Mouse (Mus musculus) neural tube, embryonic 13.5 days (tissue): ENCODE results near the gene Teddm2. TPM values are rescaled to one million over a fixed set of nuclear protein-coding genes. Genes with fewer than 3 reads are reported as not detected.
"Not testable (repeated sequence)": the region's sequence is repeated elsewhere in the genome, so short reads cannot be mapped to it uniquely, and the experiment has no call there.

Source experiments
- ATAC-seq: fragments of 200-750 bp; cut with Nextera tagmentation; 2 replicates; pipeline ENCODE4 v1.8.0; 2017; ENCODE audit warnings: low read depth, mild to moderate bottlenecking, moderate TSS enrichment, moderate library complexity
- H3K27ac ChIP-seq: fragments of 300-500 bp; sonication (generic); replicated peaks from 2 replicates; pipeline ENCODE4 v1.5.1; 2015; ENCODE audit warnings: moderate library complexity, mild to moderate bottlenecking, inconsistent platforms
- H3K27me3 ChIP-seq: fragments of 300-500 bp; sonication (generic); 2 replicates; pipeline ENCODE4 v1.6.1; 2015; ENCODE audit warnings: mild to moderate bottlenecking, inconsistent platforms
- H3K36me3 ChIP-seq: fragments of 300-500 bp; sonication (generic); 2 replicates; pipeline ENCODE4 v1.6.1; 2015; ENCODE audit warnings: mild to moderate bottlenecking, inconsistent platforms
- H3K4me1 ChIP-seq: fragments of 300-500 bp; sonication (generic); replicated peaks from 2 replicates; pipeline ENCODE4 v1.6.1; 2015; ENCODE audit warnings: inconsistent platforms
- H3K4me2 ChIP-seq: fragments of 300-500 bp; sonication (generic); 2 replicates; pipeline ENCODE4 v1.6.1; 2015; ENCODE audit warnings: inconsistent platforms, mild to moderate bottlenecking, moderate library complexity
- H3K4me3 ChIP-seq: fragments of 300-500 bp; sonication (generic); 2 replicates; pipeline ENCODE4 v1.5.1; 2015; ENCODE audit warnings: mild to moderate bottlenecking, inconsistent platforms
- H3K9ac ChIP-seq: fragments of 300-500 bp; sonication (generic); 2 replicates; pipeline ENCODE4 v1.6.1; 2015; ENCODE audit warnings: moderate library complexity, mild to moderate bottlenecking, inconsistent platforms
- H3K9me3 ChIP-seq: fragments of 300-500 bp; sonication (generic); 2 replicates; pipeline ENCODE4 v1.6.1; 2016; ENCODE audit warnings: inconsistent platforms
- WGBS: fragments of 180-500 bp; shearing (Covaris S2); methylation state at CpG from one replicate; pipeline ENCODE4 v1.1.7; 2015; 5-methylcytosine and 5-hydroxymethylcytosine counted together
- polyA plus RNA-seq: library from polyadenylated mRNA; unstranded; fragments of >200 nt; fragmentation: Nextera tagmentation; extraction: Ambion mirVana; gene quantifications from 2 replicates; pipeline ENCODE4 v1.2.1, GENCODE M21; 2015

The Teddm2 gene
- polyA plus RNA-seq, 1 experiment from 2014 or later: 1.4 TPM

DNA sequence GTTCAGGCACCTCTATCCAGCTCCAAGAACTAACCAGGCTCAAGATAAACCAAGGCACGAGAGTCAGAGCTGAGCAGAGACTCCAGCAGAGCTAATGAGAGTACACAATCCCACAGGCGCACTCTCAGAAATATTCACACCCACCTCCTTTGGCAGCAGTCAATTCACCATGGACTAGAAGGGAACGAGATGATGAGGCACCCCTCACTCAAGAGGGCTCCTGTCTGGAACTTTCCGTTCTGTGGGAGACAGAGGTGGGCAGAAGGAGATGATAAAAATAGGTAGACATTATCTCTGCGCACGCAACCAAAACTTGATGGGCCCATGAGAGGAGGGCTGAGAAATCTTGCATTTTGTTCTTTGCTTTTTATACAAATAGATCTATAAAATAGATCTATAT is 26.0 kb downstream of the Teddm2 start, which contains the start of gene Teddm1b:
Gene Teddm1b (plus strand): TSS at position 301 of the 400 bp plus-strand sequence.
- Histone ChIP-seq H3K36me3 (no peaks in the 10 kb centered on the region), H3K27me3 (no peaks in the 10 kb centered on the region), H3K4me3 (no peak within 1 kb of the TSS), H3K27ac (no peak within 1 kb of the TSS), H3K4me1 (no peaks in the 10 kb centered on the region), H3K4me2 (no peak within 1 kb of the TSS), H3K9ac (no peak within 1 kb of the TSS), H3K9me3 (no peaks in the 10 kb centered on the region)
- no peak for ATAC-seq
- 87% methylated on average over 6 of the region's 6 CpGs for WGBS

DNA sequence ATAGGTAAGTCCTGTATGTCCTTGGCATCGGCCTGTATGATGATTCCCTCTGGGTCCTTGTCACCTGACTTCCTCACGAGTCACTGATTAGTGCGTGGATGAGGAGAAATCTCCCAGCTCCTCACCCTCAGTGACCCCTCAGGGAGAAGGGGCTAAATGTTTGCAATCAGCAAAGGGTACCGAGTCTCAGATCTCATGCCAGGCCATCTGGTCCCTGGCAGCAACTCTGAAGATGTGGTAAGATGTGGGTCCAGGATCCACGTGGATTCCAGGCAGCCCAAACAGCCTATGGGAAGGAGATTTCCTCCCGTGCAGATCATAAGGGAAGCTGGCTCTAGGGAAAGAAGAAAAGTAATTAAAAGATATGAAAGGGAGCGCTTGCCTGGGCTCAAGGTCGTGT is 44.1 kb downstream of the Teddm2 start:
- no peak for ATAC-seq
- Histone ChIP-seq H3K27me3 (no peaks in the 10 kb centered on the region), H3K9me3 (no peaks in the 10 kb centered on the region), H3K9ac (no peak overlapping the region), H3K4me3 (no peak overlapping the region), H3K27ac (no peak overlapping the region), H3K4me2 (no peak overlapping the region), H3K4me1 (no peaks in the 10 kb centered on the region), H3K36me3 (no peaks in the 10 kb centered on the region)
- WGBS: 79% methylated on average over 8 of the region's 8 CpGs

DNA sequence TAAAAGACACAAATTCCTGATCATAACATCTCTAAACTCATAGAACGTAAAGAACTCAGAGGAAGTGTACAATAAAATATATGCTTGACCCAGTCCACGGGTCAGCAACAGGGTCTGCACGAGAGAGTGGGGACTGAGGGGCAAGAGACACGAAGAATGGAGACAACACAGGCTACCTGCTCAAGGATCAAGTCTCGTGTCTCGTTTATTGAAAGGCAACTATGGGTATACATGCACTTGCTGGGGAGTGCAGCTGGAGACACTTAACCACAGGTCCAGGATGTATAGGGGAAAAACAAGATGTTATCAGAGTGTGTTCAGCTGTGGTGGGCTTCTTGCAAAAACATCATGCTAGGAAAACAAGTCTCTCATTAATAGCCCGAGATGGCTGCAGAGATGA is 47.3 kb downstream of the Teddm2 start:
- not testable (repeated sequence) for H3K27me3 ChIP-seq, H3K9me3 ChIP-seq, H3K4me1 ChIP-seq, H3K27ac ChIP-seq, H3K4me2 ChIP-seq, H3K9ac ChIP-seq, H3K36me3 ChIP-seq, H3K4me3 ChIP-seq, ATAC-seq
- 83% methylated on average over 7 of the region's 7 CpGs for WGBS

DNA sequence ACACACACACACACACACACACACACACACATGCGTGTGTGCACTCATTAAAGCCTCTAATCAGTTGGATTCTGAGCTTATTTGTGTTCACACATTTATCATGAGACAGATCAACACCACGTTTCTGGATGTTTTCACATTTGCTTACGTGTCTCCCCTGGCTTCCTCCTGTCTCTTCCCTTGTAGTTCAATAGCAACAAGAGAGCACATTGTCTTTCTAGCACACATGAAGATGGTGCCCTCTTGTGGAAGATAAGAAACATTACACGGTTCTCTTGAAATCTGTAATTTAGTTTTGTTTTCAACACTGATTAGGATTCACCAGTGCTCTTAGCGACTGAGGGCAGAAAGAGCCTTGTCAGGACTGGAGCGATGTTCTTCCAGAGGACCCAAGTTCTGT is 53.2 kb downstream of the Teddm2 start:
- Histone ChIP-seq H3K4me3 (no peak overlapping the region), H3K9me3 (no peaks in the 10 kb centered on the region), H3K27ac (no peak overlapping the region), H3K9ac (no peak overlapping the region), H3K36me3 (no peaks in the 10 kb centered on the region), H3K4me1 (no peaks in the 10 kb centered on the region), H3K27me3 (no peaks in the 10 kb centered on the region), H3K4me2 (no peak overlapping the region)
- WGBS: 31% methylated on average over 6 of the region's 6 CpGs
- peak; percentile 40; the same call in 1 of the 2 replicates for ATAC-seq

DNA sequence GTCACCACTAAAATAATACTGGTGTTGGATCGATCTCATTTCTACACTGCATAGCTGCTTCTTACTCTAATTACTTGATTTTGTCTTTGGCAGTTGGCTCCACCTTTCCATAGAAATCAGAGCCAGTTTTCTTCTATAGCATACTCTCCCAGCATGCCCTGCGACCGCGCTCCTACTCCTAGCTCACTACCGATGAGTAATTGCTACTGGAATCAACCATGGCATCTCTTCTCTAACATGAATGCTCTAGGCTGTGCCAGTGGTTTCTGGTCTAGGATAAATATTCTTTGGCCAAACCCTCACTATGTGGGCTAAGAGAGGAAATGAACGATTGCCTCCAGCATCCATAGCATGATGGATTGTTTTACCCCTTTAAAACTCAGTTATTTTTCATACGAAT is 53.6 kb downstream of the Teddm2 start:
- no peak for ATAC-seq
- WGBS: 88% methylated on average over 7 of the region's 7 CpGs
- Histone ChIP-seq H3K27ac (no peak overlapping the region), H3K36me3 (no peaks in the 10 kb centered on the region), H3K4me1 (no peaks in the 10 kb centered on the region), H3K4me3 (no peak overlapping the region), H3K4me2 (no peak overlapping the region), H3K9ac (no peak overlapping the region), H3K27me3 (no peaks in the 10 kb centered on the region), H3K9me3 (no peaks in the 10 kb centered on the region)

DNA sequence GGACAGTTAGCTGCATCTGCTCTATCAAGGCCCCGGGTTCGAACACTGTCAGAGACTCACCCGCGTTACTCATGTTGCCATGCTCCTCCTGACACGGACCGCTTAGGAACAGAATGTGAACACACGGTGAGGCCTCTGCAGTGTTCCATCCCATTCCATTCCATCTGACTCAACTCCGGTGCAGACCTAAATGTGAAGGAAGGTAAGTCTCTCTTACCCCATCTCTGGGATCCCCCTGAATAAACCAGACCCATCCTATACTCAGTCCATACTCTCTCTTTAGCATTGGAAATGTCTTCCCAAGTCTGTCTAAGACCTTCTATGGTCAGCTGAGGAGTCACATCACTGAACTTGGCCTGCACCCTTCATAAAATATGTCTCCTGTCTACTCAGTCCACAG is 56.0 kb downstream of the Teddm2 start, which contains the start of gene Rgsl1:
Gene Rgsl1 (minus strand): TSS at position 101 of the 400 bp plus-strand sequence.
- Histone ChIP-seq H3K36me3 (no peaks in the 10 kb centered on the region), H3K9ac (no peak within 1 kb of the TSS), H3K27ac (no peak within 1 kb of the TSS), H3K4me3 (no peak within 1 kb of the TSS), H3K27me3 (no peaks in the 10 kb centered on the region), H3K4me1 (no peaks in the 10 kb centered on the region), H3K9me3 (no peaks in the 10 kb centered on the region), H3K4me2 (no peak within 1 kb of the TSS)
- WGBS: 94% methylated on average over 8 of the region's 8 CpGs
- ATAC-seq: no peak

DNA sequence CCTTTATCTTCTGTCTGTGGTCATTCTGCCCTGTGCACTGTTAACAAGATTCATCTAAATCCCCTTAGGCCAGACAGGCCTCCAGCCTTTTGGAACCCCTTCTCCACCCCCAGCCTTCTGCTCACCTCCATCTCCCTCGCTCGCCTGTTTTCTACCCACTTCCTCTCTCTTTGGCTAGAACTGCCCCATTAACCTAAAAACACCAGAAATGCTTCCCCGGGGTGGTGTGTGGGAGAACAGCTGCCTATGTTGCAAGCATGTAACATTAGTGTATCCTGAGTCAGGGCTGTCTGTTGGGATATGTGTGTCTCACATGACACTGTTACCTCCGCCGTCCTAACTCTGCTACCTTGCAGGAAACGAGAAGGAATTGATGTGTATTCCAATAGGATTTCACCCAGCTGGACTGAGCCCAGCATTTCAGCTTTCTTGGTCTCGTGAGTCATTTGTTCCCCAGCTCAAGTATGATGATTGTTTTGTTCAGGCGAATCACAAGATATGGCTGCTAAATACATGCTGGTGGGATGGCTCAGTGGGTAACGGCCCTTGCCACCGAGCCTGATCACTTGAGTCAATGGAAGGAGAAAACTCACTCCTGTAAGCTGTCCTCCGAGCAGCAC is 57.8 kb downstream of the Teddm2 start:
- H3K4me2 ChIP-seq: no peak overlapping the region
- no peak overlapping the region for H3K9ac ChIP-seq
- WGBS: 86% methylated on average over 11 of the region's 11 CpGs

DNA sequence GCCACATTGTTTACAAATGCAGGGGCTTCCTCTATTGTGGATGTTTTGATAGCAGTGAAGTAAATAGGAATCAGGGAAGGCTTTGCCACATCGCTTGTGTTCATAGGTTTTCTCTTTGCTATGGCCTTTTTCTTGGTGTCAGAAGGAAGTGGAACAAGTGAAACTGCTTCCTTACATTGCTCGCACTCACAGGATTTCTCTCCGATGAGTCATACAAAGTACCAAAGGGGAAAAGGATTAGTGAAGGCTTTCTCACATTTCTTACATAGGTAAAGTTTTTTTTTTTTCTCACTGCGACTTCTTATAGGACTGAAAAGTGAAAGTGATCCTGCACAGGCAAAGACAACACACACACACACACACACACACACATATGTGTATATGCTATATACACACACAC is 64.0 kb downstream of the Teddm2 start:
- H3K4me1 ChIP-seq: no peaks in the 10 kb centered on the region
- no peaks in the 10 kb centered on the region for H3K27me3 ChIP-seq
- no peak for ATAC-seq
- H3K36me3 ChIP-seq: no peaks in the 10 kb centered on the region
- H3K9me3 ChIP-seq: 0 out of 2 replicates have a peak, but pooled peaks cover 5% of the 10 kb centered on the region
- WGBS: 83% methylated on average over 4 of the region's 4 CpGs
- no peak overlapping the region for H3K4me3 ChIP-seq
- H3K4me2 ChIP-seq: no peak overlapping the region
- no peak overlapping the region for H3K27ac ChIP-seq
- no peak overlapping the region for H3K9ac ChIP-seq

More for the DNA sequence above, 57.8 kb downstream of the Teddm2 start:
- Histone ChIP-seq H3K9me3 (no peaks in the 10 kb centered on the region), H3K27me3 (no peaks in the 10 kb centered on the region), H3K36me3 (no peaks in the 10 kb centered on the region), H3K4me3 (no peak overlapping the region), H3K27ac (no peak overlapping the region), H3K4me1 (no peaks in the 10 kb centered on the region)
- ATAC-seq: no peak

DNA sequence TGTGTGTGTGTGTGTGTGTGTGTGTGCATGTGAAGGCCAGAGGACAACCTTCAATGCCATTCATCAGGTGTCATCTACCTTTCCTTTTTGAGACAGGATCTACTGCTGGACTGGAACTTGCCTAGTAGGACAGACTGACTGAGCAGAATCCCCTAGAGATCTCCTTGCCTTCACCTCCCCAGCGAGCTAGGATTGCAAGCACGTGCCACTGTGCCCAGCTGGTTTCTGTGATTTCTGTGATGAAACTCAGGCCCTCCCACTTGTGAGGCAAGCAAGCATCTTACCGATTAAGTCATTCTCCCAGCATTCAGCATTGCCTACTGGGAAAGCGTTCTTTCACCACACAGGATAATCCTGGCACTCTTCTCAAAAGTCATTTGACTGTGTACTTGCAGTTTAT is 69.3 kb downstream of the Teddm2 start:
- Histone ChIP-seq H3K9me3 (0 out of 2 replicates have a peak, but pooled peaks cover 5% of the 10 kb centered on the region), H3K36me3 (no peaks in the 10 kb centered on the region), H3K4me3 (no peak overlapping the region), H3K27ac (no peak overlapping the region), H3K27me3 (no peaks in the 10 kb centered on the region), H3K9ac (no peak overlapping the region), H3K4me2 (no peak overlapping the region), H3K4me1 (no peaks in the 10 kb centered on the region)
- no peak for ATAC-seq
- 89% methylated on average over 4 of the region's 4 CpGs for WGBS

DNA sequence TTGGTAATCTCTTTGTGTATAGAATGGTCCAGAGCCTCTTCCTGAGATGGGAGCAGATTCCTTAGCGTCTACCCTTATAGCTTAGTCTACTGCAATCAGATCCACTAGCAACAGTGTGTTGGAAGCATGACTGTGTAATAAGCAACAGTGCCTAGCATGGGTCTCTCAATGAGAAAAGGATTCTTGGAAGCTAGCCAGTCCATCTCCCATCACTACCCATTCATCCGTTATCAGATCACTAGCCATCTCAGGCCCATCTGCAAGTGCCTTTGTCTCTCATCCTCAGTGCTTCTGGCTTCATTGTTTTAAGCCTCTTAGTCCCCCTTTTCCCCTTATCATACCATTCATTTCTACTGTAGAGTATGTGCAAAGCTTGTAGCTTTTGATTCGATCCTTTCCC is 79.8 kb downstream of the Teddm2 start:
- ATAC-seq: no peak
- Histone ChIP-seq H3K9me3 (no peaks in the 10 kb centered on the region), H3K9ac (no peak overlapping the region), H3K4me3 (no peak overlapping the region), H3K36me3 (no peaks in the 10 kb centered on the region), H3K4me1 (no peaks in the 10 kb centered on the region), H3K27me3 (no peaks in the 10 kb centered on the region), H3K27ac (no peak overlapping the region), H3K4me2 (no peak overlapping the region)
- 64% methylated on average over 3 of the region's 3 CpGs for WGBS

DNA sequence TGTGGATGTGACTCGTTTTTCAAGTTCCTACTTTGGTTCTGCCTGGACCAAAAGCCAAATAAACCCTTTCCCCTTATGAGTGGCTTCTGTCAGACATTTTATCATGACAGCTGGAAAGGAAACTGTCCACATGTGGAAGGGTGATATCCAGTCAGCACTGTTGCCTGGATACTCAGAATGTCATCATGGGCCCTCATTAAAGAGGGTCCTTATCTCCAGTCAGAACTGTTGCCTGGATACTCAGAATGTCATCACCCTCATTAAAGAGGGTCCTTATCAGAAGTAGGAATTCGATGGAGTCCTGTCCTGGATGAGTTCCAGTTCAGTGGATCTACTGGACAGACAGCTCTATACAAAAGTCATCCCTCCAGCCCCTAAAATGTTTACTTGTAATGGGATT is 85.8 kb downstream of the Teddm2 start:
- WGBS: 66% methylated on average over 2 of the region's 2 CpGs
- Histone ChIP-seq H3K9ac (no peak overlapping the region), H3K27me3 (no peaks in the 10 kb centered on the region), H3K4me2 (no peak overlapping the region), H3K27ac (no peak overlapping the region), H3K9me3 (no peaks in the 10 kb centered on the region), H3K4me1 (no peaks in the 10 kb centered on the region), H3K36me3 (no peaks in the 10 kb centered on the region), H3K4me3 (no peak overlapping the region)
- no peak for ATAC-seq

DNA sequence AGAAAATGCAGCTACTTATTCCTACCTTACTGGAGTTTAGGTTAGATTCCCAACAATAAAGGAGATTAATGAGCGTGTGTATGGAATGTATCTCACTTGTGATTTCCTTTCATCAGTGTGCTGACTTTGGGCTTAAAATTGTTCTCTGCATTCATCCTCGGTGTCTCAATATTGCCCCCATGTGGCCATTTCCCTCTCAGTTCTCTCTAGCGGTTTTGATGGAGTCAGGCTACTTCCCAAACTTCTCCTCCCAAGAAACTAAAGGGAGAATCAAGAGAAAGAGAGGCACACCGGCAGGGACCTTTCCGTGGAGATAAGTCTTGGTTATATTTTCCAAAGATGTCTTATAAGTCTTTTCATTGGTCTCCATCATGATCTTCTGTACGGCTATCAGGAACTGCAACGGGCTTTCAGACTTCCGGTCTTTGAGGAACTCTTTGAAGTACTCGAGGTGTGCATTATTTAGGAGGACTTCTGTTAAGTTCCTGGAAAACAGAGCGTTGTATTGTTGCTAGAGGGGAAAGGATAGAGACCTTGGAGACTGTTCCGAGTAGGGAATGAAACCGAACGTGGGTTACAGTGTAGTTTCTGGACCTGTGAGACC is 92.5 kb downstream of the Teddm2 start:
- Histone ChIP-seq H3K36me3 (no peaks in the 10 kb centered on the region), H3K4me1 (no peaks in the 10 kb centered on the region), H3K4me3 (no peak overlapping the region), H3K9ac (no peak overlapping the region), H3K4me2 (no peak overlapping the region), H3K27me3 (no peaks in the 10 kb centered on the region), H3K9me3 (no peaks in the 10 kb centered on the region), H3K27ac (no peak overlapping the region)
- WGBS: 62% methylated on average over 13 of the region's 13 CpGs
- no peak for ATAC-seq

DNA sequence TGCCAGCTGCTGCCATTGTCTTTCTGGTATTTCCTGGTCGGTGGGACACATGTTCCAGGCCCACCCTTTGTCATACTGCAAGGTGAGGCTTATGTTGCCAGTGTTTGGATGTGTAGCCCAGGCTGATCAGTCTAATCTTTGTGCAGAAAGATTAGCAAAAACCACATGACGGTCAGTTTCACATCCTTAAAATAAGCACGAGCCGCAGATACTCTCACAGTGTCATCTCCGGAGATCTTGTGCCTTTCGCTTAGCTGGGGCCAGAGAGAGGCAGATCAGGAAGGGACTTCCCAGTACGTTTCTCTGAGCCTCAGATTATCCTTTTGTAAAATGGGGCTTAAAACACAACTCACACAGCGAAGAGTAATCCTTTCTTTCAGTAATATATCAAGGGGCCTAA is 96.5 kb downstream of the Teddm2 start:
- H3K36me3 ChIP-seq: no peaks in the 10 kb centered on the region
- no peak overlapping the region for H3K4me3 ChIP-seq
- H3K9me3 ChIP-seq: no peaks in the 10 kb centered on the region
- no peaks in the 10 kb centered on the region for H3K27me3 ChIP-seq
- no peak overlapping the region for H3K9ac ChIP-seq
- no peak for ATAC-seq
- 66% methylated on average over 8 of the region's 8 CpGs for WGBS
- H3K4me1 ChIP-seq: no peaks in the 10 kb centered on the region
- no peak overlapping the region for H3K4me2 ChIP-seq
- H3K27ac ChIP-seq: no peak overlapping the region
